Mouse (Mus musculus) kidney, adult 2 months (tissue): ENCODE results near the gene Gm20503. TPM values are rescaled to one million over a fixed set of nuclear protein-coding genes. Genes with fewer than 3 reads are reported as not detected.

Source experiments
- DNase-seq: peaks from one replicate; pipeline ENCODE4 v3.0.0; 2021
- H3K27ac ChIP-seq: fragments of 200-500 bp; 2 replicates; pipeline ENCODE4 v1.5.1; 2012; ENCODE audit warnings: low read depth, low read length, control low read depth, inconsistent platforms; ENCODE audit not compliant: insufficient read depth
- H3K27me3 ChIP-seq: fragments of 200-500 bp; replicated peaks from 2 replicates; pipeline ENCODE4 v1.6.1; 2012; ENCODE audit warnings: mild to moderate bottlenecking, moderate library complexity, low read length, inconsistent platforms; ENCODE audit not compliant: control insufficient read depth, insufficient read depth
- H3K36me3 ChIP-seq: fragments of 200-500 bp; 2 replicates; pipeline ENCODE4 v1.6.1; 2012; ENCODE audit warnings: mild to moderate bottlenecking, moderate library complexity, low read length, inconsistent platforms; ENCODE audit not compliant: control insufficient read depth, insufficient read depth
- H3K4me1 ChIP-seq: fragments of 200-500 bp; 2 replicates; pipeline ENCODE4 v1.6.1; 2011; ENCODE audit warnings: low read length; ENCODE audit not compliant: control insufficient read depth, insufficient read depth
- H3K4me3 ChIP-seq: fragments of 200-500 bp; 2 replicates; pipeline ENCODE4 v1.5.1; 2011; ENCODE audit warnings: mild to moderate bottlenecking, low read depth, low read length, control low read depth; ENCODE audit not compliant: insufficient read depth
- CTCF ChIP-seq: fragments of 200-500 bp; conservative IDR thresholded peaks from 2 replicates; pipeline ENCODE4 v1.5.1; 2011; ENCODE audit warnings: low read depth, mild to moderate bottlenecking, control low read depth, low read length, moderate library complexity, mixed read lengths; ENCODE audit not compliant: insufficient read depth, insufficient read length
- POLR2A ChIP-seq: fragments of 200-500 bp; IDR thresholded peaks from one replicate; pipeline ENCODE4 v1.6.1; 2011; ENCODE audit warnings: low read depth, low read length, control low read depth
- WGBS: fragments of 180-500 bp; shearing (Covaris S2); methylation state at CpG from one replicate; pipeline ENCODE4 v1.1.7; 2018; 5-methylcytosine and 5-hydroxymethylcytosine counted together
- polyA plus RNA-seq: library from polyadenylated mRNA; depleted of rRNA; stranded (reverse); fragments of >200 nt; gene quantifications from 2 replicates; pipeline ENCODE4 v1.2.3, GENCODE M21; 2012

Gm20503 gene
- polyA plus RNA-seq, 1 experiment = not detected

- no peak for DNase-seq
- H3K4me3 ChIP-seq = no peak overlapping the region
- no peaks in the 10 kb centered on the region for H3K36me3 ChIP-seq
- H3K27ac ChIP-seq = no peak overlapping the region
- WGBS = 56% methylated on average over 8 of the region's 8 CpGs
- TF ChIP-seq POLR2A = no peak
- TF ChIP-seq CTCF = no peak
- no peaks in the 10 kb centered on the region for H3K4me1 ChIP-seq
- no peaks in the 10 kb centered on the region for H3K27me3 ChIP-seq
These were observed 7.7 kb upstream of the Gm20503 start for GRCm38 (mm10) chr4:58995251-58995693.

GRCm38 (mm10) chr4:58997081-58997480 is 5.9 kb upstream of the Gm20503 start:
- DNase-seq = peak; percentile 47
- H3K4me1 ChIP-seq = no peaks in the 10 kb centered on the region
- H3K27me3 ChIP-seq = no peaks in the 10 kb centered on the region
- H3K4me3 ChIP-seq = no peak overlapping the region
- 50% methylated on average over 5 of the region's 5 CpGs for WGBS
- H3K27ac ChIP-seq = no peak overlapping the region
- TF ChIP-seq POLR2A (no peak), CTCF (no peak)
- H3K36me3 ChIP-seq = no peaks in the 10 kb centered on the region

- Histone ChIP-seq H3K36me3 (no peaks in the 10 kb centered on the region), H3K27me3 (no peaks in the 10 kb centered on the region), H3K4me3 (no peak overlapping the region), H3K4me1 (no peaks in the 10 kb centered on the region; the same call in 1 of the 2 replicates), H3K27ac (no peak overlapping the region)
- DNase-seq = no peak
- TF ChIP-seq CTCF = no peak
- no peak for TF ChIP-seq POLR2A
- 84% methylated on average over 1 of the region's 1 CpGs for WGBS
These were observed 4.3 kb upstream of the Gm20503 start for GRCm38 (mm10) chr4:58998688-58999087.

GRCm38 (mm10) chr4:58999686-59000085 is 3.3 kb upstream of the Gm20503 start:
- no peak overlapping the region for H3K27ac ChIP-seq
- TF ChIP-seq POLR2A = no peak
- TF ChIP-seq CTCF = peak; percentile 89
- DNase-seq = peak; percentile 84
- WGBS = 4% methylated on average over 2 of the region's 2 CpGs
- H3K36me3 ChIP-seq = no peaks in the 10 kb centered on the region
- H3K27me3 ChIP-seq = no peaks in the 10 kb centered on the region
- no peak overlapping the region for H3K4me3 ChIP-seq
- H3K4me1 ChIP-seq = peaks cover 6% of the 10 kb centered on the region

- Histone ChIP-seq H3K4me3 (no peak overlapping the region), H3K27me3 (no peaks in the 10 kb centered on the region), H3K4me1 (peaks cover 7% of the 10 kb centered on the region), H3K27ac (no peak overlapping the region), H3K36me3 (no peaks in the 10 kb centered on the region)
- WGBS = 2% methylated on average over 2 of the region's 2 CpGs
- DNase-seq = peak; percentile 68
- no peak for TF ChIP-seq POLR2A
- TF ChIP-seq CTCF = peak; percentile 51
These were observed 2.4 kb upstream of the Gm20503 start for GRCm38 (mm10) chr4:59000614-59001013.

- 11% methylated on average over 7 of the region's 7 CpGs for WGBS
- peak overlapping the region; percentile 21; the same call in 1 of the 2 replicates for H3K27ac ChIP-seq
- H3K27me3 ChIP-seq = no peaks in the 10 kb centered on the region
- peak overlapping the region; percentile 84 for H3K4me3 ChIP-seq
- H3K36me3 ChIP-seq = no peaks in the 10 kb centered on the region
- DNase-seq = peak; percentile 53
- peaks cover 7% of the 10 kb centered on the region for H3K4me1 ChIP-seq
- TF ChIP-seq POLR2A = no peak
- no peak for TF ChIP-seq CTCF
These were observed 793 bp downstream of the Gm20503 start for GRCm38 (mm10) chr4:59003806-59004200.

GRCm38 (mm10) chr4:59006211-59006610 is 3.2 kb downstream of the Gm20503 start:
- Histone ChIP-seq H3K4me3 (no peak overlapping the region), H3K27me3 (no peaks in the 10 kb centered on the region), H3K27ac (no peak overlapping the region), H3K36me3 (no peaks in the 10 kb centered on the region), H3K4me1 (peaks cover 7% of the 10 kb centered on the region)
- WGBS = 42% methylated on average over 8 of the region's 8 CpGs
- DNase-seq = no peak
- TF ChIP-seq POLR2A (no peak), CTCF (no peak)

GRCm38 (mm10) chr4:59007016-59007415 is 4.0 kb downstream of the Gm20503 start:
- no peak for DNase-seq
- no peaks in the 10 kb centered on the region for H3K36me3 ChIP-seq
- H3K4me3 ChIP-seq = no peak overlapping the region
- TF ChIP-seq POLR2A (no peak), CTCF (no peak)
- 72% methylated on average over 6 of the region's 6 CpGs for WGBS
- H3K27me3 ChIP-seq = no peaks in the 10 kb centered on the region
- no peak overlapping the region for H3K27ac ChIP-seq
- H3K4me1 ChIP-seq = peaks cover 7% of the 10 kb centered on the region
